ENCODE assay signal across 8 mouse cellular contexts in the genomic region with DNA sequence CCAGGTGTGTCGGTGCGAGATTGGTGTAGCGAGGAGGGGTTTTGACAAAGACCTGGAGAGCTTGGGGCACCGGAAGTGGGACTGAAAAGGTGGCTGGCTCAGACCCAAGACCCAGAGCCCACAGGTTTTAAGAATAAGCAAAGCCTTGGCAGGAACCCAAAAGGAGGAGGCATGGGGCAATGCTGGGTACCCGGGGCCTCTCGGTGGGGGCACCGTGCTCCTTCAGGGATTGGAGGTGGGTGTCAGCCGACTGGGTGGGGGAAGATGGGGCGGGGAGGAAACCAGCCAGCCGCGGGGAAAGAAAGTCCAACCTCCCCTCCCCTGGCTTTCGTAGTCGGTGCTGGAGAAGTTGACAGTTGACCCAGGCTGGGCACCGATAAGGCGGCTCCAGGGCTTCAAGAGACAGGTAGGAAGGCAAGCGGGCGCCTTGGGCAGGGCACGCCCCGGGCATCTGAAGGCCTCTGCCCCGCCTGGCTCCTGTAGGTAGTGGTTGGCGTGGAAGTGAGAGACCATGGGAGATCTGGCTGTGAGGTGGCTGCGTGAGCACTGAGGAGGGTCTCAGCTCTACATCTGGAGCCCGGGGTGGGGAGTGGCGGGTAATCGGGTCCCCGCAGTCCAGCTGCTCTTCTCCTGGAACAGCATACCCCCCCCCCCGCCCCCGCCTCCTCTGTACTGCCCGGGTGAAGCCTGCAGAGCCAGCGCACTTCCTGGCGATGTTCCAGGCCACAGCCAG. TPM values are rescaled to one million over a fixed set of nuclear protein-coding genes. Genes with fewer than 3 reads are reported as not detected.
DNase-seq lines count a peak whose midpoint lies in the region; ATAC-seq and TF ChIP-seq lines count a peak whose summit lies in the region.

A gene (plus strand): TSS at position 324 of the 733 bp plus-strand sequence.

- TF ChIP-seq EP300 in ES-Bruce4 (IDR thresholded peaks at IDR 0.05; ENCODE audit: insufficient read depth, low read depth, low read length) = no peak

- H3K27me3 ChIP-seq in ES-Bruce4 (ENCODE audit: control insufficient read depth, insufficient read depth, low read length, poor library complexity, severe bottlenecking) = no peaks in the 10 kb centered on the region
- peaks cover 5% of the 10 kb centered on the region; the same call in 1 of the 2 replicates for H3K27me3 ChIP-seq in lung, embryonic 15.5 days
- H3K27me3 ChIP-seq in stomach, embryonic 16.5 days (ENCODE audit: control insufficient read depth, insufficient read depth, low read length) = no peaks in the 10 kb centered on the region

- peak; percentile 37; the same call in 1 of the 2 replicates for ATAC-seq in lung, embryonic 15.5 days (ENCODE audit: borderline replicate concordance, extremely low read depth, low FRiP score, low TSS enrichment)
- peak; percentile 57 for ATAC-seq in stomach, embryonic 16.5 days (ENCODE audit: insufficient read depth, low FRiP score)

- H3K4me1 ChIP-seq in ES-Bruce4 (ENCODE audit: control insufficient read depth, insufficient read depth, low read length) = no peaks in the 10 kb centered on the region
- H3K4me1 ChIP-seq in lung, embryonic 15.5 days = peaks cover 18% of the 10 kb centered on the region
- peaks cover 26% of the 10 kb centered on the region for H3K4me1 ChIP-seq in stomach, embryonic 16.5 days (ENCODE audit: control insufficient read depth, insufficient read depth, low read length)

- H3K9me3 ChIP-seq in ES-Bruce4 (replicated peaks; ENCODE audit: control insufficient read depth, insufficient read depth, low read length, poor library complexity, severe bottlenecking) = no peaks in the 10 kb centered on the region
- no peaks in the 10 kb centered on the region for H3K9me3 ChIP-seq in lung, embryonic 15.5 days
- H3K9me3 ChIP-seq in stomach, embryonic 16.5 days (replicated peaks; ENCODE audit: control insufficient read depth, low read length) = no peaks in the 10 kb centered on the region

- no peaks in the 10 kb centered on the region for H3K36me3 ChIP-seq in ES-Bruce4 (ENCODE audit: control insufficient read depth, insufficient read depth, low read length, poor library complexity, severe bottlenecking)
- no peaks in the 10 kb centered on the region for H3K36me3 ChIP-seq in lung, embryonic 15.5 days
- no peaks in the 10 kb centered on the region for H3K36me3 ChIP-seq in stomach, embryonic 16.5 days (ENCODE audit: control insufficient read depth, insufficient read depth, low read length)

- DNase-seq in cerebellum, postnatal 25 days = peak; percentile 37 to 46
- DNase-seq in cerebellum, adult 11 months = no peak
- no peak for DNase-seq in gonadal fat pad, adult 2 months (ENCODE audit: low read depth)
- DNase-seq in kidney, adult 18-20 months = peak; percentile 44
- no peak for DNase-seq in layer of hippocampus, postnatal 36 days

- H3K9ac ChIP-seq in ES-Bruce4 (ENCODE audit: low read depth, poor library complexity, severe bottlenecking) = peak within 1 kb of the TSS; percentile 41
- H3K9ac ChIP-seq in lung, embryonic 15.5 days = 0 out of 2 replicates have a peak within 1 kb of the TSS, but pooled peaks have one; percentile 15
- H3K9ac ChIP-seq in stomach, embryonic 16.5 days (ENCODE audit: low read length) = peak within 1 kb of the TSS; percentile 72

- no peak for TF ChIP-seq CTCF in ES-Bruce4 (IDR thresholded peaks at IDR 0.05; ENCODE audit: low read depth, low read length)

- H3K4me3 ChIP-seq in ES-Bruce4 (ENCODE audit: low read depth, low read length) = peak within 1 kb of the TSS; percentile 59
- H3K4me3 ChIP-seq in lung, embryonic 15.5 days = peak within 1 kb of the TSS; percentile 32
- H3K4me3 ChIP-seq in stomach, embryonic 16.5 days (replicated peaks; ENCODE audit: low read length) = peak within 1 kb of the TSS; percentile 48

- TF ChIP-seq POLR2A in ES-Bruce4 (IDR thresholded peaks at IDR 0.05; ENCODE audit: insufficient read depth, low read length) = no peak

- WGBS in lung, embryonic 15.5 days = 4% methylated on average over 27 of the region's 31 CpGs
- WGBS in stomach, embryonic 16.5 days = 5% methylated on average over 30 of the region's 31 CpGs

- peak within 1 kb of the TSS; percentile 79 for H3K4me2 ChIP-seq in lung, embryonic 15.5 days
- H3K4me2 ChIP-seq in stomach, embryonic 16.5 days (ENCODE audit: low read depth, low read length) = peak within 1 kb of the TSS; percentile 84

- no peak within 1 kb of the TSS for H3K27ac ChIP-seq in ES-Bruce4 (ENCODE audit: insufficient read depth, low read length)
- H3K27ac ChIP-seq in lung, embryonic 15.5 days = peak within 1 kb of the TSS; percentile 54; the same call in 1 of the 2 replicates
- H3K27ac ChIP-seq in stomach, embryonic 16.5 days (ENCODE audit: low read length) = peak within 1 kb of the TSS; percentile 85

RNA-seq across cellular contexts. Expression of the gene that starts here (rescaled TPM):
- 0.67 and 0.85 TPM in 2 replicates for polyA plus RNA-seq in ES-Bruce4 (2011; ENCODE audit: insufficient read depth, insufficient read length, low read depth, missing spikeins)
- 14.2 and 15.4 TPM in 2 replicates for polyA plus RNA-seq in gonadal fat pad, adult 2 months (2012; rRNA removed)
- polyA plus RNA-seq in lung, embryonic 15.5 days (2015; fragmentation: Nextera tagmentation; extraction: Ambion mirVana) = 0.69 and 0.93 TPM in 2 replicates
- 4.3 and 4.9 TPM in 2 replicates for polyA plus RNA-seq in stomach, embryonic 16.5 days (2015; fragmentation: Nextera tagmentation; extraction: Ambion mirVana)
- 1 to 10 TPM; 2.8 to 3.1 TPM for total RNA-seq in layer of hippocampus, postnatal 36 days (2021)

Comparison
In these comparisons a context has a peak if more than half of its experiments do, and no peak if none do; other contexts are left out.
1. DNase-seq: peak in cerebellum, postnatal 25 days (2 of 2) and kidney, adult 18-20 months (single experiment); none in cerebellum, adult 11 months (single experiment), gonadal fat pad, adult 2 months (single experiment) and layer of hippocampus, postnatal 36 days (0 of 2).
2. Peak in ATAC-seq, H3K4me3 ChIP-seq, H3K27ac ChIP-seq, H3K9ac ChIP-seq and H3K4me2 ChIP-seq in lung, embryonic 15.5 days; RNA of the gene not detected or under 1 TPM.
3. H3K9ac ChIP-seq: peak in every context shown above with its lines; median percentile 72 in stomach, embryonic 16.5 days; 41 in ES-Bruce4; 15 in lung, embryonic 15.5 days.
4. Peak in every context shown above with its lines, with median percentiles within 50 percentile points of each other: H3K4me3 ChIP-seq.